Mouse (Mus musculus) frontal cortex, postnatal 25 days (tissue): ENCODE data around the gene Necap2.
A peak's percentile ranks its signal among the peaks of the same experiment; 100 is the strongest.

Experiments used
- DNase-seq, 2 experiments: peaks; one replicate each; pipeline ENCODE4 v3.0.0; 2022; ENCODE audit warnings: low spot score in 2 of 2

Necap2 gene

DNA sequence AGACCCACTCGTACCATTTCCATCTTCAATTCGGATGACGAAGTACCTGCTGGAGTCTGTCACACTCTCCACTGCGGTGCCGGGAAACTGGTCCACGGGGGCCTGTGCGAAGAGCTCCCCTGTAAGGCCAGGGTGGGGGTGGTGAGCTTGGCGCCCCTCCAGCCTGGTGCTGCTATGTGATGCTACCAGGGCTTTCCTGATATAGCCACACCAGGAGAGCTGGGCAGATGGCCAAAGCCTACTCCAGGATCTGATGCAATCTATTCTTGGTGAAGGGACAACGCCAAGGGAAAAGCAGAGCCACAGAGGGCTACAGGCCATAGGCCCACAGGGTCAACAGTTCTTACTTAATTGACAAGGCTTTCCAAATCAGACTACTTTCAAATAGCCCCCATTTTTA lies 4.5 kb downstream of the Necap2 start:
- DNase-seq: peak; percentile 52 to 65

DNA sequence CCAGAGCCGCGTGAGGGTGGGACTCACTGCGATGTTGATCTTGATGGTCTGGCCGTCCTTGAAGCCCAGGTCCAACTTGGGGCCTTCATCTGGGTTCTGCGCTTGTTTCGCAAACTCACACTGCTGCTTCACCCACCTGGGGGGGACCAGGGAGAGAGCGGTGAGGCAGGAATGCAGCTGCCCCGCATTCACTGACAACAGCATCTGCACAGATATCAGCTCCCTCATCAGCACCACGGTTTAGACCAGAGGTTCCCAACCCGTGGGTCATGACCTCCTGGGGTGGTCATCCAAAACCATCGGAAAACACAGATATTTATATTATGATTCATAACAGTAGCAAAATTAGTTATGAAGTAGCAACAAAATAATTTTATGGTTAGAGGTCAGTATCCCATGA lies 5.7 kb downstream of the Necap2 start:
- no peak for DNase-seq

DNA sequence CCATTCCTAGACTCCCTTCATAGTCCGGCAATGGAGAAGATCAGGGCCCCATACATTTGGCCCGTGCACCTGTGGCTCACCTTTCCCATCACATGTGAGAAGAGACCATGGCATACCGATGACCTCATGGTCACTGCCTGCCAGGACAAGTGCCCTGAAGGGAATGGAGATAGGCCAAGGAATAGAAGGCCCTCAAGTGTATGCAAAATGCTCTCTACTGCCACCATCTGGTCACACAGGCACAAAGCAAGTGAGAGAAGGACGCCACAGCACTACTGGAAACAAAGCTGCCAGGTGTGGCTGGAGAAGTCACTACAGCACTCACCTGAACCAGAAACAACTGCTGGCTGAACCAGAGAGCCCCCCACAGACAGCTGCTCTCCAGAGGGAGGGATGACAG lies 8.4 kb downstream of the Necap2 start:
- DNase-seq: no peak

GRCm38 (mm10) chr4:141068655-141069054 lies 9.5 kb downstream of the Necap2 start:
- no peak for DNase-seq

- DNase-seq: no peak
These were observed 10.6 kb downstream of the Necap2 start for GRCm38 (mm10) chr4:141067516-141068046.

GRCm38 (mm10) chr4:141066709-141067515 lies 11.2 kb downstream of the Necap2 start:
- no peak for DNase-seq

GRCm38 (mm10) chr4:141065123-141065522 lies 13.0 kb downstream of the Necap2 start:
- DNase-seq: peak; percentile 67 to 72

DNA sequence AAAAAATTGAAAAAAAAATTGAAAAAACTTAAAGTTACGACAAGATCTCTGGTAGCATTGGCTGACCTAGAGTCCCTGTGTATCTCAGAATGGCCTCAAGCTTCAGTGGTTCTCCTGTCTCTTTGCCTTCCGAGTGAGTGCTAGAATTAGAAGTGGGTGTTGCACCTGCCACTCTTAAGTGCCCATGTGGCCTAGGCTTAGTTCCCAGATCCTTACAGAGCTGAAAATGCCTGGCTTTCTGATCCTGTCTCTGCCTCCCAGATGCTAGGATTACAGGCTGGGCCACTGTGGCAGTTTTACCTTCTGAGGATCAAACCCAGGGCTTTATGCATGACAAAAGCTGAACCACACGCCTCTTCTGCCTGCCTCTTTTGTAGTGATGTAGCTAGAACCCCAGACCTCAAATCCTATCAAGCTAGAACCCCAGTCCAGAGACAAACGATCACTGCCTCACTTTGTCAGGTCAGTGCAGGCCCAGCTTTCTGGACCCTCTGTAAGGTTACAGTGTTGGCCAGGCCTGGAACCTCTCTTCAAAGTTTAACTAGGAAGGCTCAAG lies 14.0 kb downstream of the Necap2 start:
- DNase-seq: no peak

GRCm38 (mm10) chr4:141060426-141061301 lies 17.5 kb downstream of the Necap2 start, which contains the start of gene Crocc:
Gene Crocc, minus strand, starts transcription at chr4:141060550.
- peak; percentile 99 for DNase-seq

DNA sequence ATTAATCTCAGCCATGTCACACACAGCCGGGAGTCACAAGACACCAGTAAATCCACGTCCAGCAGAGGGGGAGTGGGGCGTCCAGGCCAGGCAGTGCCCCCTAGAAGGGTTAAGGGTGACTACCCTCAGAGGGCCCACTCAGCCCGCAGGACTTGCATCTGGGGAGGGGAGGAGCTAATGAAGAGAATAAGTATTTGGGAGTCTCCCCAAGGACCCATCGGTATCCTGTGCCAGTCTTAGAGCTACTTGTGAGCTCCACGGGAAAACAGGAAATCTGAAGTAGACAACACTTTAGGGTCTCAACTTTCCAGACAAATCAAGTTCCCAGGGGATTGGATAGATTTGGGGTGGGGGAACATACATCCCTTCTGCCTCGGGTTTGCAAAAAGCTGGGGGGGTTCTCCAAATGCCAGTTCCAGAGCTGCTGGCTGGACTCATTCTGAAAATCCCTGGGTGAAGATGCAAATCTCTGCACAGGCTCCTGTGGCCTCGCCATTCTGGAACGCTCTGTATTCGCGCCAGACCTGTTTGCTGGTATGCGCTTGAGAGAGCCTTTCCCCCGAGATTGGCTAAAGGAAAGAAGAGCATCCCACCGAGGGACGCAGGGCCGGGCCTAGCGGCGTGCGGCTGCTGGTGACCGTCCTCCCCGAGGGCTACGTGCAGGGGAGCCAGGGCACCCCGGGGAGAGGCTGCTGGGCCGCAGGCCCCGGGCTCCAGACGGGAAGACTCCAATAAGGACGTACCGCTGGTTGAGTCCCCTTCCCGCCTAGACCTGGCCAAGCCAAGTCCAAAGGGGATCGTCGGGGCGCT lies 18.3 kb downstream of the Necap2 start:
- DNase-seq: no peak

- DNase-seq: no peak
These were observed 19.3 kb downstream of the Necap2 start for GRCm38 (mm10) chr4:141058835-141059234.

- DNase-seq: no peak
These were observed 21.2 kb downstream of the Necap2 start for GRCm38 (mm10) chr4:141056970-141057369.

- DNase-seq: peak; percentile 58 to 59
These were observed 24.5 kb downstream of the Necap2 start for GRCm38 (mm10) chr4:141053568-141054161.

GRCm38 (mm10) chr4:141053138-141053537 lies 25.0 kb downstream of the Necap2 start:
- DNase-seq: no peak

- no peak for DNase-seq
These were observed 25.7 kb downstream of the Necap2 start for GRCm38 (mm10) chr4:141052442-141052841.

- DNase-seq: no peak
These were observed 28.7 kb downstream of the Necap2 start for GRCm38 (mm10) chr4:141049476-141049835.

- DNase-seq: no peak
These were observed 29.2 kb downstream of the Necap2 start for GRCm38 (mm10) chr4:141048810-141049475.

DNA sequence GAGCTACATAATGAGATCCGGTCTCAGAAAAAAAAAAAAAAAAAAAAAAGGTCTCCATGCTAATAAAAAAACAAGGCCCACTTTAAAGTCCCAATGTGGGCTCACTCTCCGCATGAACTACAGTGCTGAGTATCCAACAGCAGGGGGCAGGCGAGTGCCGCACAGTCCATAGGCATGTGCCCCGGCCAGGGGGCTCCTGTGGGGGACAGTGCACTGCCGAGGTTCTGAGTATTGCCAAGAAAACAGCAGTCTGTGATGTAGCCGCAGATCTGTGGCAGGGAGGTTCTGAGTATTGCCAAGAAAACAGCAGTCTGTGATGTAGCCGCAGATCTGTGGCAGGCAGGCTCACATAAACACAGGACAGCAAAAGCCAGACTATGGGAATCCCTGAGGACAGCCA lies 33.3 kb downstream of the Necap2 start:
- DNase-seq: no peak

DNA sequence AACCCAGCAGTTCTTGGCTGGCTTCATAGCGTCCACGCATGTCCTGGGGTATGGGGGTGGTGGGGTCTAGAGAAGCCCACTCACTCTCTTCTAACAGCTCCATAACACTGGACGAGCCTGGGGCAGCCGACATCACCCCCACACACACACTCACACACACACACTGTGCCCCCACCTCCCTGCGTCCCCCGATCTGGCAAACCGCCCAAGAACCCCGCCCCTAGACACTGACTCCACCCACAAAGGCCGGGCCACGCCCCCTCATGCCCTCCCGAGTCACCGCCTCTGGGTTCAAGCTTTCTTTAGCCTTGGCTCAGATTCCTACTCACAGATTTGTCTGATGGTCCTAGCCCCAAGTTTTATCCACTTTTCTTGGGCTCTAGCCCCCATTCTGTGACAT lies 37.0 kb downstream of the Necap2 start:
- no peak for DNase-seq
